Mouse (Mus musculus): ENCODE measurements around the gene Iffo1. TPM values are rescaled to one million over a fixed set of nuclear protein-coding genes. Genes with fewer than 3 reads are reported as not detected.

The Iffo1 gene
- polyA plus RNA-seq (2015; fragmentation: Nextera tagmentation; extraction: Ambion mirVana), result 3.7 and 3.9 TPM in 2 replicates

DNA sequence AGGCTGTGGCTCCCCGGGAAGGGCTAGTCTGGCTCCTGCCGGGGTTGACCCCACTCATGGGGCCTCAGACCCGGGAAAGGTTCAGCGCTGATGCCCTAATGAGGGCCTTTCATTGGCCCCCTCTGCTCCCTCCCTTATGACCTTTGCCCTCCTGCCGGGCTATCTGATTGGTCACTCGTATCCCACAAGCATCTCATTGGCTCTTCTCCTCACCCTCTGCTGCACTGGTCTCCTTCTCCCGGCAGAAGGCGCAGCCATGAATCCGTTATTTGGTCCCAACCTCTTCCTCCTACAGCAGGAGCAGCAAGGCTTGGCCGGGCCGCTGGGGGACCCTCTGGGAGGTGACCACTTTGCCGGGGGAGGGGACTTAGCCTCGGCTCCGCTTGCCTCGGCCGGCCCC is at the start of gene Iffo1:
TSS of gene Iffo1 (plus strand) at position 241 of the 400 bp plus-strand sequence.
- H3K27me3 ChIP-seq, result no peaks in the 10 kb centered on the region
- peak within 1 kb of the TSS; percentile 88 for H3K4me3 ChIP-seq (replicated peaks)
- peak; percentile 95 for ATAC-seq (ENCODE audit: low read depth)
- DNase-seq, result peak; percentile 85
- H3K27ac ChIP-seq, result peak within 1 kb of the TSS; percentile 84
- H3K9me3 ChIP-seq (replicated peaks), result no peaks in the 10 kb centered on the region
- H3K4me2 ChIP-seq, result peak within 1 kb of the TSS; percentile 97
- under 1% methylated on average over 16 of the region's 16 CpGs for WGBS (ENCODE audit: insufficient replicate concordance)
- peak within 1 kb of the TSS; percentile 90 for H3K9ac ChIP-seq
- peaks cover 59% of the 10 kb centered on the region for H3K4me1 ChIP-seq (replicated peaks)
- peaks cover 50% of the 10 kb centered on the region for H3K36me3 ChIP-seq

DNA sequence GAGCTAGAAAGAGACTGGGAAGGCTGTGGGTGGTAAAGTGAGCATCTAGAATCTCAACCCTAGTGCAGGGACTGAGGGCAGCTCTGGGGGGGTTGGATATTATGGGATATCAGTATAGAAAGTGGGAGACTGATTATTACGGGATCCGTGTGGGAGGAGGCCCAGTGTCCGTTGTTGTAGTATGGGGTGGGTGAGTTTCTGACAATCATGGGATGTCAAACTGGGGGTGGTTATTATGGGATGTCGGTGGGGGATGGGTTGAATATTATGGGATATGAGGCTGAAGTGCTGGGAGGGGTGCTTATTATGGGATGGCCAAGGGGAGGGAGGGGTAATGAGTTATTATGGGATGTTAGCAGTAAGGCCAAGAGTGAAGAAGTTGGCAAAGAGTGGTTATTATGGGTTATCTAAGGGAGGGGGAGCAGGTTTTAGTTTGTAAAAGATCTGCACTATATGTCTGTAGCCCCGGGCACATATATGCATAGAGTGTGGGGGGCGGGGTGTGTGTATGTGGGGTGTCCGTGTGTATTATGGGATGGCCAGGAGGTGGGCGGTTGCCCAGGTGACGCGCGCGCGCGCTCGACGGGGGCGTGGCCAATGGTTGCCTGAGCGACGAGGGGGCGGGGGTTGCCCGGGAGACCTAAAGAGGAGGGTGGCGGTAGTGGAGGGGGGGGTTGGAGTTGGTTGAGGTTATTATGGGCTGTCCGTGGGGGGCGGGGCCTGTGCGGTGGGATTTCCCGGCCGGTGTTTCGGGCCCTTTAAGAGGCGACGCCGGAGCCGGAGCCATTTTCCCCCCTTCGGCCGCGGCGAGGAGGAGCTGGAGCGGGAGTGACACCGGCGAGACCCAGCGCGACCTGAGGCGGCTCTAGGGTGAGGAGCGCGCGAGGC is 49.4 kb upstream of the Iffo1 start, which contains the start of gene Chd4:
TSS of gene Chd4 (plus strand) at position 591 of the 888 bp plus-strand sequence.
- H3K4me3 ChIP-seq (replicated peaks), result peak within 1 kb of the TSS; percentile 95
- peak within 1 kb of the TSS; percentile 97 for H3K9ac ChIP-seq
- peaks cover 65% of the 10 kb centered on the region for H3K4me1 ChIP-seq (replicated peaks)
- peak within 1 kb of the TSS; percentile 95 for H3K27ac ChIP-seq
- H3K36me3 ChIP-seq, result peaks cover 28% of the 10 kb centered on the region
- no peaks in the 10 kb centered on the region for H3K9me3 ChIP-seq (replicated peaks)
- WGBS (ENCODE audit: insufficient replicate concordance), result 1% methylated on average over 36 of the region's 45 CpGs
- peak; percentile 73 for ATAC-seq (ENCODE audit: low read depth)
- no peaks in the 10 kb centered on the region for H3K27me3 ChIP-seq
- DNase-seq, result peak; percentile 87
- H3K4me2 ChIP-seq, result peak within 1 kb of the TSS; percentile 98

DNA sequence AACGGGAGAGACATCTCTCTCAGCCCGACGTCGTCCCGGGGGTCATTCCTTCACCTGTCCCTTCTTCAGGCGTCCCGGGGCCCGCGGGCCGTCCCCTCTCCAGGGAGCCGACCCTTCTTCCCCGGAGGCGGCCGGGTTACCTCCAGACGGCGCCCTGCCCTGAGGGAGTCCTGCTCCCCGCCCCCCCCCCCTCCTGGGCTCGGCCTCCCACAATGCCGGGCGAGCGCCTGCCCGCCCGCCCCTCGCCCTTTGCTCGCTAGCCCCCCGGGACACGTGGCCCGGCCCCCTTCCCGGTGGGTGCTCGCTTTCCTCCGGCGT is 48.8 kb upstream of the Iffo1 start:
- Histone ChIP-seq H3K4me3 (replicated peaks) (peak overlapping the region; percentile 95), H3K9me3 (replicated peaks) (no peaks in the 10 kb centered on the region), H3K4me1 (replicated peaks) (peaks cover 59% of the 10 kb centered on the region), H3K4me2 (peak overlapping the region; percentile 98), H3K27me3 (no peaks in the 10 kb centered on the region), H3K36me3 (peaks cover 34% of the 10 kb centered on the region), H3K27ac (peak overlapping the region; percentile 95), H3K9ac (peak overlapping the region; percentile 97)
- peak; percentile 42 for ATAC-seq (ENCODE audit: low read depth)
- WGBS (ENCODE audit: insufficient replicate concordance), result under 1% methylated on average over 25 of the region's 32 CpGs
- no peak for DNase-seq

DNA sequence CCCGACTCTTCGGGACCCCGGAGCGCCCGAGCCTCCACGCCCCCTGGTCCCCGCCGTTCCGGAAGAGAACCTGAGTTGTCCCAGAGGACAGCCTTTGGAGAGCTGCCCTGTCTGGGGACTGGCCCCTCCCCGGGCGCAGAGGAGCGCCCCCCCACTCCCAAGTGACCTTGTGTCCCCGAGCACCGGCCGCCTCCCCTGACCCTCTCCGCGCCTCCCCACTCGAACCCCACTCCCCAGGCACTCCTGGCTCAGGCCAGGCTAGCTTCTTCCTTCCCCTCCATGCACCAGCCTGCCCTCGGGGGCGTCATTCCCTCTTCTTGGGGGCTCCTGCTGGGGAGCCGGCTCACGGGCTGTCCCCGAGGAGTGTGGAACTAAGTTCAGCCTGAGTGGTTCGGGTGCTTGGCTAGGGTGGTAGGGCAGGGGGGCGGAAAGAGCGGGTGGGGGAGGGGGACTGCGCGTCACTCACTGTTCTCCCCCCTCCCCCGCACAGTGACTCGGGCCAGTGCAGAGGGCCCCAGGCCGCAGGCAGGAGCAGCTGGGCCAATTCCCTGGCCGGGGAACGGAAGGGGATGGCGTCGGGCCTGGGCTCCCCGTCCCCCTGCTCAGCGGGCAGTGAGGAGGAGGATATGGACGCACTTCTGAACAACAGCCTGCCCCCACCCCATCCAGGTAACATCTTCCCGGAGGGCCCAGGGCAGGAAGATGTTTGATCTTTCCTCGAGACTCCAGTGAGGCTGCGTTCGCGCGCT is 48.3 kb upstream of the Iffo1 start:
- H3K36me3 ChIP-seq, result peaks cover 39% of the 10 kb centered on the region
- no peak for DNase-seq
- WGBS (ENCODE audit: insufficient replicate concordance), result under 1% methylated on average over 36 of the region's 44 CpGs
- H3K9ac ChIP-seq, result peak overlapping the region; percentile 97
- ATAC-seq (ENCODE audit: low read depth), result peak; percentile 47
- peak overlapping the region; percentile 95 for H3K4me3 ChIP-seq (replicated peaks)
- H3K9me3 ChIP-seq (replicated peaks), result no peaks in the 10 kb centered on the region
- H3K4me2 ChIP-seq, result peak overlapping the region; percentile 98
- H3K27me3 ChIP-seq, result no peaks in the 10 kb centered on the region
- H3K4me1 ChIP-seq (replicated peaks), result peaks cover 57% of the 10 kb centered on the region
- H3K27ac ChIP-seq, result peak overlapping the region; percentile 95

DNA sequence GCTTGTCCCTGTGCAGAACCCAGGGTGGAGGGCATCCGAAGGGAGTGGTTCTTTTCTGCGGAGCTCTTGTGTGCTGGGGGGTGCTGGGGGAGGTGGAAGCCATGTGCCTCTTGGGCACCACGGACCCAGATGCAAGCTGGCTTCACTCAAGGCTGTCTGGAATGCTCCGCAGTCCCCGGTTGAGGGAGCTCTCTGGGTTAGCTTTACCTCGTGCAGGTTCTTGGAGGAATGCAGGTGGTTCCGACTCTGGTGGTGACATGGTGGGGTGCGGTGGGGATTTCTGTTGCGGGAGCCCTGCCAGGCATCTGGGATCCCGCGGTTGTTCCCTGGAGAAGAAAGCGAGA is 47.7 kb upstream of the Iffo1 start:
- peak; percentile 21 for ATAC-seq (ENCODE audit: low read depth)
- H3K9me3 ChIP-seq (replicated peaks), result no peaks in the 10 kb centered on the region
- H3K4me1 ChIP-seq (replicated peaks), result peaks cover 60% of the 10 kb centered on the region
- peak overlapping the region; percentile 97 for H3K9ac ChIP-seq
- H3K36me3 ChIP-seq, result peaks cover 45% of the 10 kb centered on the region
- 4% methylated on average over 12 of the region's 12 CpGs for WGBS (ENCODE audit: insufficient replicate concordance)
- peak overlapping the region; percentile 95 for H3K4me3 ChIP-seq (replicated peaks)
- H3K4me2 ChIP-seq, result peak overlapping the region; percentile 98
- H3K27me3 ChIP-seq, result no peaks in the 10 kb centered on the region
- H3K27ac ChIP-seq, result peak overlapping the region; percentile 95
- DNase-seq, result no peak

DNA sequence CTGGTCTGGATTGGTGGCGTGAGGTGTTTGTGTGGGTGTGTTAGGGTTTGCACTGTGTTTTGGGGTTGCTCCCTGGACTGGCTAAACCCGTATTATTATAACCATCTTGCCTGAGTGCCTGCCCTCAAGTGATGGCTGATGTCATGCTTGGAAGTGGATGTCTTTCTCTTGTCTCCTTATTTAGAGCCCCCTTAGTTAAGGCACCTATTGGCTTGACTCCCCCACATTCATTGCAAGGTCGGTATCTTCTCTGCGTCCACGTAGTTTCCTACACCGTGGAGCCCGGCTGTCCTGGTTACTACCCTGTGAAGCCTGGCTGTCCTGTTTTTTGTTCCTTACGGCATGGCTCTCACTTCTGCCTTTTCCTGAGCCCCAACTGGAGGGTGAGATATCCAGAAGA is 47.1 kb upstream of the Iffo1 start:
- ATAC-seq (ENCODE audit: low read depth) (no peak), DNase-seq (no peak)
- peak overlapping the region; percentile 97 for H3K9ac ChIP-seq
- 0 out of 2 replicates have a peak overlapping the region, but pooled peaks have one; percentile 55 for H3K27ac ChIP-seq
- H3K4me2 ChIP-seq, result peak overlapping the region; percentile 98
- peaks cover 51% of the 10 kb centered on the region for H3K36me3 ChIP-seq
- H3K4me1 ChIP-seq (replicated peaks), result peaks cover 66% of the 10 kb centered on the region
- H3K4me3 ChIP-seq (replicated peaks), result peak overlapping the region; percentile 95
- H3K27me3 ChIP-seq, result no peaks in the 10 kb centered on the region
- 60% methylated on average over 8 of the region's 8 CpGs for WGBS (ENCODE audit: insufficient replicate concordance)
- H3K9me3 ChIP-seq (replicated peaks), result no peaks in the 10 kb centered on the region

DNA sequence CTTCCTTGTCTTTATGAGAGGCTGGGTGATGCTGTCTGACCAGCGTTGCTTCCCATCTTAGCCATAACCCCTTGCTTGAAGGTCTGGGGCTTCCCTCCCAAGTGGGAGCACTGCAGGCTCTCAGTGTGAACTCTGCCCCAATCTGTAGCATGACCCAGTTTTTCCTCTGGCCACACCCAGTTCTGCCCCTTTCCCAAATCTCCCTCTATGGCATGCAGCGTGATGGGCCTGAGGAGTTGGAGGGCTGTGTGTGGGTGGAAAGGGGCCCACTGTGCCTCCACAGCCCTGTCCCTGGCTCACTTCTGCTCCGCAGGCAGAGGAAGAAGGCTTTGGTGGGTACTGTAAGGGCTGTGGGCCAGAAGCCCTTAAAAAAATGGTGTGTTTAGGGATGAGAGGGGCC is 46.5 kb upstream of the Iffo1 start:
- Histone ChIP-seq H3K36me3 (peaks cover 55% of the 10 kb centered on the region), H3K4me3 (replicated peaks) (peak overlapping the region; percentile 95), H3K4me2 (peak overlapping the region; percentile 98), H3K4me1 (replicated peaks) (peaks cover 72% of the 10 kb centered on the region), H3K27ac (peak overlapping the region; percentile 55; the same call in 1 of the 2 replicates), H3K9ac (peak overlapping the region; percentile 97), H3K9me3 (replicated peaks) (no peaks in the 10 kb centered on the region), H3K27me3 (no peaks in the 10 kb centered on the region)
- ATAC-seq (ENCODE audit: low read depth) (no peak), DNase-seq (no peak)
- 76% methylated on average over 3 of the region's 3 CpGs for WGBS (ENCODE audit: insufficient replicate concordance)

DNA sequence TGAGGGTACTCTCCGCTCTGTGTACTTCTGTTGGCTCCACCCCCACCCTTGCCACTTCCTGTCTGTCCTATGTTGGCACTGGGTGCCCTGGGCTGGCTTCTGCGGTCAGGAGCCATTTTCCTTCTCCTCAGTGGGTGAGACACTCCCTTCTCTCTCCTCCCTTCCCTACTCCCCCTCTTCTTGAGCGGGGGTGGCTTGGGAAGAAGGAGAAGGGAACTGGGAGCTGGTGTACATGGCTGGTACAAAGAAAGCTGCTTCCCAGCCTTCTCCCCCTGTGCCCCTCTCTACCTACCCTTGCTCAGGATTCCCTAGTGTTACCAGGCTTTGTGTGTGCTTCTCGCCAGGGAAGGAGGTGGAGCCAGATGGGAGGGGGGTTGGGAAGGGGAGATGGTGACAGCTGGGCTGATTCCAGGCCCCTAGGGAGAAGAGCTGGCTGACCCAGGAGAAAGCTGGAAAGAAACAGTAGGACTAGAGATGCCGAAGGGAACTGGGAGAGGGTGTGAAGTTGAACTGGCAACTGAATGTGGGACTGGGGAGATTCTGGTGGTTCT is 45.5 kb upstream of the Iffo1 start:
- Histone ChIP-seq H3K4me1 (replicated peaks) (peaks cover 78% of the 10 kb centered on the region), H3K4me2 (peak overlapping the region; percentile 7), H3K9ac (0 out of 2 replicates have a peak overlapping the region, but pooled peaks have one; percentile 97), H3K36me3 (peaks cover 62% of the 10 kb centered on the region), H3K9me3 (replicated peaks) (no peaks in the 10 kb centered on the region), H3K27ac (peak overlapping the region; percentile 55), H3K27me3 (no peaks in the 10 kb centered on the region), H3K4me3 (replicated peaks) (no peak overlapping the region)
- ATAC-seq (ENCODE audit: low read depth) (no peak), DNase-seq (no peak)
- WGBS (ENCODE audit: insufficient replicate concordance), result 68% methylated on average over 5 of the region's 5 CpGs

DNA sequence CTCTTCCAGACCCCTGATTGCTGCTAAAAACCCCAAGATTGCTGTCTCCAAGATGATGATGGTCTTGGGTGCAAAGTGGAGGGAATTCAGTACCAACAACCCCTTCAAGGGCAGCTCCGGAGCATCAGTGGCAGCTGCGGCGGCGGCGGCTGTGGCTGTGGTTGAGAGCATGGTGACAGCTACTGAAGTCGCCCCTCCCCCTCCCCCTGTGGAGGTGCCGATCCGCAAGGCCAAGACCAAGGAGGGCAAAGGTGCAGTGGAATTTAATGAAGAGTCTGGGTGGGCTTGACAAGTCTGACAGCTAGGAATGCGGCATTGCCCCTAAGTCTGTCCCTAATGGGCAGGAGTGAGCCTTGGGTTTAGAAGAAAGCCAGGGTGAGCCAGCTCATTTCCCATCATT is 43.6 kb upstream of the Iffo1 start:
- WGBS (ENCODE audit: insufficient replicate concordance), result 86% methylated on average over 9 of the region's 9 CpGs
- Histone ChIP-seq H3K4me3 (replicated peaks) (no peak overlapping the region), H3K9ac (no peak overlapping the region), H3K4me2 (no peak overlapping the region), H3K27me3 (no peaks in the 10 kb centered on the region), H3K27ac (peak overlapping the region; percentile 34), H3K9me3 (replicated peaks) (no peaks in the 10 kb centered on the region), H3K36me3 (peaks cover 81% of the 10 kb centered on the region), H3K4me1 (replicated peaks) (peaks cover 71% of the 10 kb centered on the region)
- ATAC-seq (ENCODE audit: low read depth) (no peak), DNase-seq (no peak)

DNA sequence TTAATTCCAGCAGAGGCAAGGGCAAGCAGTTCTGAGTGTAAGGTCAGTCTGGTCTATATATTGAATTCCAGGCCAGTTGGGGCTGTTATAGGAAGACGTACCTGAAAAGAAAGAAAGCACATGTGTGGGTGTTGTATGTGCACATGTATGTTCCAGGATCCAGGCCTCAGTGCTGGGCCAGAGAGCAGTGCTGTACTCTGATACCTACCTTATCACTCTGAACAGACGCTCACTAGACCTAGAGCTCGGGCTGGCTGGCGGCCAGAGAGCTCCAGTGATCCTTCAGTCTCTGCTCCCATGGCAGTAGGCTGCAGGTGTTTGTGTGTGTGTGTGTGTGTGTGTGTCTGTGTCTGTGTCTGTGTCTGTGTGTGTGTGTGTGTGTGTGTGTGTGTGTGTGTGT is 40.8 kb upstream of the Iffo1 start:
- peak overlapping the region; percentile 93 for H3K27ac ChIP-seq

DNA sequence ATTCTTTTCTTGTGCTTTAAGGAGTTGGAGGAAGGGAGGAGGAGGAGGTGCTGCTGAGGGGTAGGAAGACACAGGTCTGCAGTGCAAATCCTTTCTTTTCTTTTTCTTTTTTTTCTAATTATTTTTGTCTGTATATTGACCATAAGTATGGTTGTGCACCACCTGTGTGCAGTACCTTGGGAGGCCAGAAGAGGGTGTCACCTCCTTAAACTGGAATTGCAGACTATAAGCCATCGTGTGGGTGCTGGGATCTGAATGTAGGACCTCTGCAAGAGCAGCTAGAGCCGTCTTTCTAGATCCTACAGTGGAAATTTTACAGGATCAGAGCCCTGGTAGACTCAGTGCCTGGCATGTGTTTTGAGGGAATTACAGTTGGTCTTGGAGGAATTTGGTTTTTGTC is 37.3 kb upstream of the Iffo1 start:
- H3K36me3 ChIP-seq, result peaks cover 94% of the 10 kb centered on the region
- H3K9me3 ChIP-seq (replicated peaks), result no peaks in the 10 kb centered on the region
- no peak overlapping the region for H3K4me2 ChIP-seq
- no peak overlapping the region for H3K4me3 ChIP-seq (replicated peaks)
- no peak overlapping the region for H3K9ac ChIP-seq
- H3K27me3 ChIP-seq, result no peaks in the 10 kb centered on the region
- WGBS (ENCODE audit: insufficient replicate concordance), result 93% methylated on average over 2 of the region's 2 CpGs
- H3K27ac ChIP-seq, result no peak overlapping the region
- DNase-seq (no peak), ATAC-seq (ENCODE audit: low read depth) (no peak)
- peaks cover 26% of the 10 kb centered on the region for H3K4me1 ChIP-seq (replicated peaks)

More for the DNA sequence above, 40.8 kb upstream of the Iffo1 start:
- Histone ChIP-seq H3K27me3 (no peaks in the 10 kb centered on the region), H3K36me3 (peaks cover 95% of the 10 kb centered on the region), H3K9me3 (replicated peaks) (no peaks in the 10 kb centered on the region), H3K4me1 (replicated peaks) (peaks cover 46% of the 10 kb centered on the region), H3K9ac (peak overlapping the region; percentile 53), H3K4me3 (replicated peaks) (no peak overlapping the region; the same call in 1 of the 2 replicates), H3K4me2 (peak overlapping the region; percentile 52)
- DNase-seq (peak; percentile 81), ATAC-seq (ENCODE audit: low read depth) (peak; percentile 100)
- WGBS (ENCODE audit: insufficient replicate concordance), result 22% methylated on average over 4 of the region's 4 CpGs

Measured in liver, embryonic 13.5 days (tissue).